Mouse (Mus musculus): ENCODE data around the gene Ugt1a6a.
A peak's percentile ranks its signal among the peaks of the same experiment; 100 is the strongest.
"Not testable (repeated sequence)": the region's sequence is repeated elsewhere in the genome, so short reads cannot be mapped to it uniquely, and the experiment has no call there.

The Ugt1a6a gene

DNA sequence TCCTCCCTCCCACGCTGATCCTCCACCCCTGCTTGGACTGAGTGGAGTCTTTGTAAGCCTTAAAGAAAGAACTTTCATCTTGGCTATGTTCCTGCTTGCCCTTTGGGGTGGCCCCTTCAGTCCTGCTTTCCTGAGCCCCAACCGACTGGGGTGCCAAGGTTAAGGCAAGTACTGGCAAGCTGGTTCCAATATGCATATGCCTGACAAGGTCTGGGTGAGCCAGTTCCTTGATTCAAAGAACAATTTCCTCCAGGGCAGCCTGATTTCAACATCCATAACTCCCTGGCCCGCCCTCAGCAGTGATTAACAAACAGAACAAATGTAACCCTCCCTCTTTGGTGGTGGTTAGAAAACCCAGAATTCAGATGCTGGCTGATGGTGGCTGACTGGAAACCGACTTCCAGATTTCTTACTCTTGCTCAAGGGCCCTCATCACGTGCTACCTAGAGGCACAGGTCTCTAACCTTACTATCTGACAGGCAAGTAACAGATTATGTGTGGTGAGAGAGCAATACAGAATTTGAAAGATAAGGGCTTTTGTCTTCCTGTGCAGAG, at the start of gene Ugt1a6a:
TSS of gene Ugt1a6a (plus strand) at position 353 of the 555 bp plus-strand sequence.
- peak; percentile 33 for DNase-seq (ENCODE audit: low spot score)

DNA sequence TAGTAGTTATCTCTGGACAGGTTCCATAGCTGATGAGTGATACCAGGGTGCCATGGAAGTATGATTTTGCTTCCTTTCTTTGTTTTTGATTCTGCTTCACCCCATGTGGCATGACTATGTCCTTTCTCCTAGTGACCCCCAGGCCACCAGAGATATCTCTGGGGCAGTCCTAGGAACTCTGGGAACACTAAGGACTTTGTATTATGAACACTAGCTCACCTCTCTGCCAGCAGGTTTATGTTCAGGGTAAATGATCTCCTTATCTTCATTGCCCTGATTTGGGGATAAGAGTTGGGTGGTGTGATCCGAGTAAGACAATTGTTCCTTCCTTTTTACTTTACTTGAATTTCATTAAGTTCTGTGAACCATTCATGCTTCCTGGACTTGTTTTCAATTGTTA, 48.5 kb upstream of the Ugt1a6a start:
- DNase-seq (ENCODE audit: low spot score) = no peak

DNA sequence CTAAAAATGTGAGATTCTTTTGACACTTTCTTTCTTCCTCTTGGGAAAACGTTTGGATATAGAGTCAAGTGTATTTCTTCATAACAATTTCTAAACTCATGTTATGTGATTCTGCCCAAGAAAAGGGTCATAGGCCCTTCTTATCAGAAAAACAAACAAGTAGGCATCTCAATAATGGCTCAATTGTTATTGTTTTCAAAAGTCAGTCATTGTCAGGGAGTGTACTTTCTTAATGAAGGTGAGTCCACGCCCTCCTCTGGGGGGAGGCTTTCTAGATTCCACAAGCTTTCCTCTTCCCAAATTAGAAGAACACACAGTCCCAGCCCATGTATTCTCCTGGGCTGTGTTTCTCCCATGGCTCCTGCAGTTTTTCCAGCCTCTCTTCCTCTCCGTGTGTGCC, 47.1 kb upstream of the Ugt1a6a start, which contains the start of gene Ugt1a8:
TSS of gene Ugt1a8 (plus strand) at position 301 of the 400 bp plus-strand sequence.
- DNase-seq (ENCODE audit: low spot score) = no peak

DNA sequence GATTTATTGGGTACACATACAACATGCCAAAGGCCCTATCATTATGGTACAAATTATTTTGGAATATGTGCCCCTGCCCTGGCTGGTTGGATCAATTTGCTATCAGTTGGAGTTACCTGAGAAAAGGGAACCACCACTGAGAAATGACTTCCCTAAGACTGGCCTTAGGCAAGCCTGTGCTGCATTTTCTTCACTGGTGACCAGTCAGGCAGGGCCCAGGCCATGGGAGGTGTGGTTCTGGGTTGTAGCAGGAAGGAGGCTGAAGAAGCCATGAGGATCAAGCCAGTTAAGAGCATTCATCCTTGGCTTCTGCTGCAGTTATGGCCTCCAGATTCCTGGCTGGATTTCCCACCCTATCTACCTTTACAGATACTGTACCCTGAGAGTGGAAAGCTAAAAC, 42.3 kb upstream of the Ugt1a6a start:
- no peak for DNase-seq (ENCODE audit: low spot score)

DNA sequence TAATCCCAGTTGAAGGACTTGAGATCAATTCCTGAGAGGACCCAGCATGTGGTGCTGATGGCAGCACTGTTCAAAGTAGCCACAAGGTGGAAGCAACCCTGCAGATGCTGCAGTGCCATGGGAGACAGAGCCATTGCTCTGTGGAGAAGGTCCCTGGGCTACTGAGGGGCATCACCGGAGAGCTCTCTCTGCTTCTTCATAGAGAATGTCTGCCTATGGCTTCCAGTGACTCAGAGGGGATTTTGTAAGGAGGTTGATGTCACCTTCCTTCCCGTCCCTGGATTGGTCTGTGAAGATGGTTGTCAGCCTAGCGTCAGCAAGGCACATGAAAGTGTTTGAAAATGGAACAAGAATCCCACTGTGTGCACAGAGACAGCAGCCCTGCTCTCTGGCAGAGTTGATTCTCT, 40.3 kb upstream of the Ugt1a6a start:
- DNase-seq (ENCODE audit: low spot score) = not testable (repeated sequence)

DNA sequence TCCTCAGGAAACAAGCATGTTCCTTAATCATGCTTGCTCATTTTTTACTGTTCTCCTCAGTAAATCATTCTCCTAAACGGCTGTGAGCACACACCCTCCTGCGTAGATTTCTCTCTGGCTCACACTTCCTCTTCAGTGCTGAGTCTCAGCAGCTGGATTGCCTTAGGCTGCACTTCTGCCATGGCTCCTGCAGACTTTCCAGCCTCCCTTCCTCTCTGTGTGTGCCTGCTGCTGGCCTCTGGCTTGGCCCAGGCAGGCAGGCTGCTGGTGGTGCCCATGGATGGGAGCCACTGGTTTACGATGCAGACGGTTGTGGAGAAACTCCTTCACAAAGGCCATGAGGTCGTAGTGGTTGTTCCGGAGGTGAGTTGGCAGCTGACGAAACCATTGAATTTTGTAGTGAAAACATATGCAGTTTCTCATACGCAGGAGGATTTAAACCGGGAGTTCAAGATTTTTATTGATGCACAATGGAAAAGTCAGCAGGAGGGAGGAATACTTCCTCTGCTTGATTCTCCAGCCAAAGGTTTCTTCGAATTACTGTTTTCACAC, 39.6 kb upstream of the Ugt1a6a start, which contains the start of gene Ugt1a7c:
TSS of gene Ugt1a7c (plus strand) at position 122 of the 552 bp plus-strand sequence.
- DNase-seq (ENCODE audit: low spot score) = no peak

DNA sequence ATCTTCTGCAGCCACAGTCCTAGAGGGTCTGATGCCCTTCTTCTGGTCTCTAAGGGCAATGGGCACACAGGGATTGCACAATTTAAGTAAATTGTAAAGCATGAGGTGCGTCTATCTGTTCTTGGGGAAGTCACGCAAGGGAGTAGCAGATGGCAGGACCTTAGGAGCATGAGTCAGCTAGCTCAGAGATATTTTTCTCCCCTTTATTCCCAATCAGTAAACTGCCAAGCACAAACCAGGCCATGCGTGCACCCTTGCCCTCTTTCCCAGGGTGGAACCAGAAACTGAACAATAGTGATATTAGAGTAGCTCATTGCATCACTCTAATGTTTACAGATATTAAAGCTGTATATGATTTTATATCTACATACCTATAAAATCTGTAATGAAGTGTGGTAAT, 36.1 kb upstream of the Ugt1a6a start:
- not testable (repeated sequence) for DNase-seq (ENCODE audit: low spot score)

DNA sequence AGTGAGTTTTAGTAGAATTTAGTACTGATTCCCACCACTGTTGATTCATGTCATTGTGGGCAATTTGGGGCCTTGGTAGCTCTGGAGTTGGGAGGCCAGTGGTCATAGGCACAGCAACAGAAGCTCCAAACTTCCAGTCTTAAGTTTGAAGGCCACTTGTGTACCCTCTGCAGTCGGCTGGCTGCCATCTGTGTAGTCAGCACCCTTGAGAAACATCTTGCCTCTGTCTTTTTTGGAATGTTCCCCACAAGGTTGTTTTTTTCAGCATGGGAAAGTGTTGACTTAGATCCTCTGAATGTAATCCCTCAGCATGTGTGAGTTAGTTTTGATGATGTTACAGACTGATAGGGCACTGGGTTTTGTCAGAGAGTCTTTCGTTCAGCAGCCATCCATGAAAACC, 34.9 kb upstream of the Ugt1a6a start:
- peak; percentile 26 for DNase-seq (ENCODE audit: low spot score)

DNA sequence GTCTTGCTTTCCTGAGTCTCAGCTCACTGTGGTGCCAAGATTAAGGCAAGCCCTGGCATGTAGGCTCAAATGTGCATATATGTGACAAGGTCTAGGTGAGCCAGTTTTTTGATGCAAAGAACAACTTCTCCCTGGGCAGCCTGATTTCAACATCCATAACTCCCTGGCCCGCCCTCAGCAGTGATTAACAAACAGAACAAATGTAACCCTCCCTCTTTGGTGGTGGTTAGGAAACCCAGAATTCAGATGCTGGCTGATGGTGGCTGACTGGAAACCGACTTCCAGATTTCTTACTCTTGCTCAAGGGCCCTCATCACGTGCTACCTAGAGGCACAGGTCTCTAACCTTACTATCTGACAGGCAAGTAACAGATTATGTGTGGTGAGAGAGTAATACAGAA, 31.6 kb upstream of the Ugt1a6a start, which contains the start of gene Ugt1a6b:
TSS of gene Ugt1a6b (plus strand) at position 234 of the 400 bp plus-strand sequence.
- not testable (repeated sequence) for DNase-seq (ENCODE audit: low spot score)

DNA sequence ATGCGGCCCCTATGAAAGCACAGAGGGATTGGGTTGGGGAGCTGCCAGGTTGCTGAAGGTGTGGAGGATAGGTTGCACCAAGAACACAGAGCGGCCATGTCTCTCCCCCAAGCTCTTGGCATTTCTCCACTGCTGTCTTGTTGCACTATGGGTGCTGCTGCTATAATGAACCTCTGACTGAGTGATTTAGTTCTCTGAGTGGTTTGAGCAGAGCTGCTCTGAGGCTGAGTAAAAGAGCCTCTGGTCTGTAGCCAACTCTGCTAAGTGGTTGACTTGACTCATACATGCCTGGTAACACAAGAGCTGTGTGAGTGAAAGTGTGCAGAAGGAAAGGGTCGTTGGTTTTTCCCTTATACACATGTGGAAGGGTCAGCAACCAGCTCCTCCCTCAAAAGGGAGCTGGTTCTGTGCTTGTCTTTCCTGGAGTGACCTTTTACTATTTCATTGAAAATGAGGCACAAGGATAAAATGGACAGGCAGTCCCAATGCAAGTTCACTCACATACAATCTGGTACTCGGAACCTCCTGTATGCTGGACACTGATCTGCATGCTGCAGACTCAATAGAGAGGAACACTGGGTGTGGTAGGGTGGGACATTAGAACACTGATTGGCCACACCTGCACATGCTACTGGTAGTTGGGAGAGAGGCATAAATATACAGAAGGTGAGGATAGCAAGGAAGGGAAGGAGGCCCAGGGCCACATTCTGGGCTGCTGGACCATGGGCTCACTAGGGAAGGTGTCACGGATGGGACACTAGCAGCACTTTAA, 30.7 kb upstream of the Ugt1a6a start:
- not testable (repeated sequence) for DNase-seq (ENCODE audit: low spot score)

DNA sequence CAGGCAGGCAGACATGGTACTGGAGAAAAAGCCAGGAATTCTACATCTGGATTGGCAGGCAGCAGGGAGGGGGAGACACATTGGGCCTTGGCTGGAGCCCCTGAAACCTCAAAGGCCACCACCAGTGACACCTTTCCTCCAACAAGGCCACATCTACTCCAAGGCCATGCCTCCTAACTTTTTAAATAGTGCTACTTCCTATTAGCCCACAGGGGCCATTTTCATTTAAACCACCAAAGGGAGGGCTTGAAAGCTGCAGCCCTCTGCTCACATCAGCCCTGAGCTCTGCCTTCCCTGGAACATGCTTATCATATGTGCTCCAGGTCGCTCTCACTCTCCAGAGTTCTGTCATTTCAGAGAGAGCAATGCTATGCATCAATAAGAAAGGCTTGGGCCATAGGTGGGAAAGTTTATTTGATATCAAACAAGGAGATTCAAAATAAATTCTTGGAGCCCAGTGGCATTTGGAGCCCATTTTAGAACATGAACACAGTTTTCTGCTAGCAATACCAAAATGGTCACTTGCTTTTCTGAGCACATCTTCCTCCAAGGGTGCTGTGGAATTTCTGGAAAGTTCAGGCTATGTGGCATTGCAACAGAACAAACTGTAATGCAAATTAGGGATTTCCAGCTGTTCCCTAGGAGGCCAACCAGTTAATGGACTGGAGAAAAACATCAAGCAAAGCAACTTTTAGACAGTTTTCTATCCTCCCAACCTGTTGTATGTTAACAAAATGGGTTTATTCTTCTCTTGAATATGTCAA, 29.8 kb upstream of the Ugt1a6a start:
- no peak for DNase-seq (ENCODE audit: low spot score)

DNA sequence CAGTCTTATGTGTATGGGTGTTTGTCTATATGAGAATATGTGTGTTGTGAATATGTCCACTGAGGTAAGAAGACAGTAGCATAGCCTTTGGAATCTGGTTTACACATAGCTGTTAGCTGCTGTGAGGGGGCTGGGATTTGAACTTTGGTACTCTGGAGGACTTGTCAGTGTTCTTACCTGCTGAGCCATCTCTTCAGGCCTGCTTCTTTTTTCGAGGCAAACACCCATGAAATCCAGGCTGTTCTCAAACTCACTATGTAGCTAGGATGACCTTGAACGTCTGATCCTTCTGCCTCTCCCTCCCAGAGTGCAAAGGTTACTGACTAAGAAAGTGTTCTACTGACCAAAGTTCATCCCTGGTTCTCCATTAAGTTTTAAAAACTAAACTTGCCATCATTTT, 29.0 kb upstream of the Ugt1a6a start:
- no peak for DNase-seq (ENCODE audit: low spot score)

DNA sequence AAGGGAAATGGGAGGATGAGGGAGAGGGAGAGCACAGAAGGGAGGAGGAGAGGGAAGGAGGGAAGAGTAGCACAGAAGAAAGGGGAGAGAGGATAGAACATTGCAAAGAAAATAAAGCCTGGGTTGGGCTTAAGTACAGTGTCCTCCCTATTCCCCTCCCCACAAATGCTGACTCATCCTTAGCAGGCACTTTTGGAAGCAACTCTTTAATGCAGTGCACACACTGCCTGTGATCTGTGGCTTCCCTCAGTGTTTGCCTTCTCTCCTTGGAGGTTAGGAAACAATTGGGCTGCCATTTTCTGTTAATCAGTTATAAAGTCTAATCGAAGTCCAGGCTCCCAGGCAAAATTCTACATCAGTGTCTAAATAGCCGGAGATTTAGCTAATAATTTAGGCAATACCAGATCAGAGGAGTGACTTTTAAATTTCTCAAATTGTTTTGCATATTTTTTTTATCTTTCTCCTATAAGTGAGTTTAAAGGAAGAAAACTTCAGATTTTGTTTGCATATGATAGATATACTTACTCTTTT, 25.5 kb upstream of the Ugt1a6a start:
- DNase-seq (ENCODE audit: low spot score) = not testable (repeated sequence)

DNA sequence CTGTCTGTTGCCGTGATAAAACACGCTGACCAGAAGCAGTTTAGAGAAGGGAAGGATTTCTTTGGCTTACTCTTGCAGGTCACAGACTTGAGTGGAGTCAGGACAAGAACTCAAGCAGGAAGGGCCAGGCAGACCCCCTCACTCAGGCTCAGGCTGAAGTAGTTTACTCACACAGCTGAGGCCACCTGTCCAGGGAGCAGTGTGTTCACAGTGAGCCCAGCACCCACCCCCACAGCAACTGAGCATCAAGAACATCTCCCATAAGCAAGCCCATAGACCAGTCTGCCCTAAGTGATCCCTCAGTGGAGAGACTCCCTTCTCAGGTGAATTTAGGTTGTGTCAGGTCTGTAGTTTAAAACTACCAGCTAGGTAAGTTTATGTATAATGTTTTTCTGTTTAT, 25.0 kb upstream of the Ugt1a6a start:
- not testable (repeated sequence) for DNase-seq (ENCODE audit: low spot score)

DNA sequence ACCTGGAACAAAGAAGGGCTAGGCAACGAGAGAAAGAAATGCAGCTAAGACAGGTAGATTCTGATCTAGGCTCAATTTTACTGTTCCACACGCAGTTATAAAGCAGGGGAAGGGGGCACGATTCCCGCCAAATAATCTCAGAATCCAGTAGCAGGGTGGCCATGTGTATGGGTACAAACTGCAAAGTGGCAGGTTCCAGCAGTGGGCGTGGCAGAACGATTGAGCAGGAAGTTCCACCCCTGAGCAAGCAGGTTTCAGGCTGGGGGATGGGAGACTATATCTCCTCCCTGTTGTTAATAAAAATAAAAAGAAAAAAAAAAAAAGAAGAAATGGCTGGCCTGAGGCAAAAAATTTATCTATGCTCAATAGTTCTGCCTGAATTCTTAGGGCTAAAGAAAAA, 21.8 kb upstream of the Ugt1a6a start:
- DNase-seq (ENCODE audit: low spot score) = not testable (repeated sequence)

DNA sequence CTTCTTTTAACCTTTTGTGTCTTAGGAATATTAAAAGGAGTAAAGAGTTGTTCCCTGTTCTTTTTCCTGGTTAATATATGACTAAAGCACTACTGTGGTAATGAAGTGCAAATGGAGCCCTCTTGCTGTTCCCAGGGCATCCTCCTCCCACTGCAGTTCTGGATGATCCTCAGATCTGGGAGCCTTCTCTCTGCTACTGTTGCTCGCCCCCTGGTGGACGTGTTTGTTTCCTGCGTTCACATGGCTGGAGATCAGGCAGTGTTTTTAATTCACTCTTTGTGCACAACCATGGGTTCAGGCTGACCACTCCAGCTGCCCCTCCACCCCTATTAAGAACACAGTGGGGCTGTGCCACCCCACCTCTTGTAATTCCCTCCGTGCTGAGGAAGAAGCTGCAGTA, 14.1 kb upstream of the Ugt1a6a start:
- DNase-seq (ENCODE audit: low spot score) = not testable (repeated sequence)

DNA sequence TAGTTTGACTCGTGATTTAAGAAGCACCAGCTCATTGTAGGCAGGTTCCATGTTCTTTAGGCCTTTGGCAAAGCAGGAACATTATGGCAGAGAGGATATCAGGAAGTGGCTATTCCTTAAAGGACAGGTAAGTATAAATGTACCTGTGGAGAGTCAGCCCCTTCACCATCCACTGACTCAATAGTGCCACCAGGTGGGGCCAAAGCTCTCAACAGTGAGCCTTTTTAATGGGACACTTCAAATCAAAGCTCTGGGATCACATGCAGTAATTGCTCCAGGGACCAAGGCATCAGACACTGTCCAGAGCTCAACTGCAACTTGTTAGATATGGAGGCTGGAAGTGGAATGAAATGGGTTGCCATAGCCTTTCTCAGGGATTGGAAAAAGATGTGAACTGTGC, 13.1 kb upstream of the Ugt1a6a start:
- DNase-seq (ENCODE audit: low spot score) = not testable (repeated sequence)

DNA sequence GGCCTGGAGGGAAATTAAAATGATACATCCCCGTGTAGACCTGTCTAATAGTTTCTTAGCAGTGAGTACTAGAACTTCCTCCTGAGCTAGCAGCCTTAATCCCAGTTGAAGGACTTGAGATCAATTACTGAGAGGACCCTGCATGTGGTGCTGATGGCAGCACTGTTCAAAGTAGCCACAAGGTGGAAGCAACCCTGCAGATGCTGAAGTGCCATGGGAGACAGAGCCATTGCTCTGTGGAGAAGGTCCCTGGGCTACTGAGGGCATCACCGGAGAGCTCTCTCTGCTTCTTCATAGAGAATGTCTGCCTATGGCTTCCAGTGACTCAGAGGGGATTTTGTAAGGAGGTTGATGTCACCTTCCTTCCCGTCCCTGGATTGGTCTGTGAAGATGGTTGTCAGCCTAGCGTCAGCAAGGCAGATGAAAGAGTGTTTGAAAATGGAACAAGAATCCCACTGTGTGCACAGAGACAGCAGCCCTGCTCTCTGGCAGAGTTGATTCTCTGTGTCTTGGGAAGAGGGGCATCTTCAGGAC, 8.7 kb upstream of the Ugt1a6a start:
- not testable (repeated sequence) for DNase-seq (ENCODE audit: low spot score)

DNA sequence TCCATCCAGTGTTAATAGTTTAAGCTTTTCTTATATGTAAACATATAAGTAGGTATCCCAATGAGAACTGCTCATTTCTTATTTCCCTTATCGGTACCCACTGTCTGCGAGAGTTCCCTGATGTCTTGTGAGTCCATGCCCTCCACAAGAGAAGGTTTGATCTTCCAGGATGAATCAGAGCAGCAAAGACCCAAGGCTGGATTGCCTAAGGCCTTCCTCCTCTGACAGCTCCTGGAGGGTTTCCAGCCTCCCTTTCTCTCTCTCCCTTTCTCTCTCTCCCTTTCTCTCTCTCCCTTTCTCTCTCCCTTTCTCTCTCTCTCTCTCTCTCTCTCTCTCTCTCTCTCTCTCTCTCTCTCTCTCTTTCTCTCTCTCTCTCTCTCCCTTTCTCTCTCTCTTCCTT, 5.5 kb upstream of the Ugt1a6a start:
- not testable (repeated sequence) for DNase-seq (ENCODE audit: low spot score)

DNA sequence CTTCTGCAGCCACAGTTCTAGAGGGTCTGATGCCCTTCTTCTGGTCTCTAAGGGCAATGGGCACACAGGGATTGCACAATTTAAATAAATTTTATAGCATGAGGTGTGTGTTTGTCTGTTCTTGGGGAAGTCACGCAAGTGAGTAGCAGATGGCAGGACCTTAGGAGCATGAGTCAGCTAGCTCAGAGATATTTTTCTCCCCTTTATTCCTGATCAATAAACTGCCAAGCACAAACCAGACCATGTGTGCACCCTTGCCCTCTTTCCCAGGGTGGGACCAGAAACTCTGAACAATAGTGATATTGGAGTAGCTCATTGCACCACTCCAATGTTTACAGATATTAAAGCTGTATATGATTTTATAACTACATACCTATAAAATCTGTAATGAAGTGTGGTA, 4.4 kb upstream of the Ugt1a6a start:
- not testable (repeated sequence) for DNase-seq (ENCODE audit: low spot score)

DNA sequence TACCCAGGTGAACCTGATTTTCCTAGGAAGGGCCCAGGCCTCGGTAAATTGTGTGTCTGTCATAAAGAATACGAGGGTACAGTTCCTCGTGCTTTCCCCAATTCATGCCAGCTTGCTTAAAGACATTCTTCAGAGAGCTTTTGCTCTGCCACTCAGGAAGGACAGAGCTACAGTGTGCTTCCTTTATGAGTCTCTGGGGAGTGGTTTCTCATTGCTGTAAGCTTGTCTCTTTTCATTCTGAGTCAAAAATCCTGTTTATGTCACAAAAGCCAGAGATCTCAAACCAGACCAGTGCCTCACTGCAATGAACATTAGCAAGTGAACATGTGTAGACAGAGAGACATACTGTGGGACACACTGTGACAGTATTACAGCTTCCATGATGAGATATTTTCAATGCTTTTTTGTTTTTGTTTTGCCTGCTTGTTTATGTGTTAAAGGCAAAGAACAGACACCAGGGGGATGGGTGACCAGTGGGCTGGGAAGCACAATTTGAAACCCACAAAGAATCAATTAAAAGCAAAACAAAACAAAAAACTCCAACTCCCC, 627 bp upstream of the Ugt1a6a start:
- DNase-seq (ENCODE audit: low spot score) = no peak

Measured in ovary, postnatal 36 days (tissue).